Mouse (Mus musculus): ENCODE measurements around the gene Gstk1.

Gene Gstk1

GRCm38 (mm10) chr6:42276151-42276550 lies 30.4 kb downstream of the Gstk1 start:
- no peak for DNase-seq

DNA sequence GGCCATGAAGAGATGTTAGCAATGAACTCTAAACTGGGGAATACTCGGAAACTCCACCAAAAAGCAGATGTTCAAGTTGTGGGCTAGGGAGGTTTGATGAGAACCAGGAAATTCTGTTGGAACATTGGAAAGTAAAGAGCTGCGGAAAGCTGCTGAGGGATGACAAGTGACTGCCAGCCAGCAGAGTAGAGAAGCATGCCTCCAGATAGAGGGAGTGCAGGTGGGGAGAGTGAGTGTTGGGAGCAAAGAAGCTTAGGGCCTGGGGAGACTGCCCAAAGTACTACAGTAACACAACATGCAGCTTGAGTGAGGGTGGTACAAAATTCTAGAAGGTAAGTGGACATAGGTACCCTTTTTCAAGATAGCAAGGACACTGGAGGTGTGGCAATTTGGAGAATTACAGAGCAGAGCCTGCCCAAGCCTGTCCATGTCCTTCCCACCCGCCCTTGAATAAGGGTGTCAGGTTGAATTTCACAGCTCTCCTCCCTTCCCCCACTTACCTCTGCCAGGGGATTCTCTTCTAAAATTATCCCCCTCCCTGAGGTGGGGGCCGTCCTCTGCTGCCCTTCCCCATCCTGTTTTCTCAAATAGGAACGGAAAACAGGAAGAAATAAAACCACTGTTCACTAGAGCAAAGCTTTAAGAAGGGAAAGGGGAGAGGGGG lies 37.3 kb downstream of the Gstk1 start:
- DNase-seq, result no peak

DNA sequence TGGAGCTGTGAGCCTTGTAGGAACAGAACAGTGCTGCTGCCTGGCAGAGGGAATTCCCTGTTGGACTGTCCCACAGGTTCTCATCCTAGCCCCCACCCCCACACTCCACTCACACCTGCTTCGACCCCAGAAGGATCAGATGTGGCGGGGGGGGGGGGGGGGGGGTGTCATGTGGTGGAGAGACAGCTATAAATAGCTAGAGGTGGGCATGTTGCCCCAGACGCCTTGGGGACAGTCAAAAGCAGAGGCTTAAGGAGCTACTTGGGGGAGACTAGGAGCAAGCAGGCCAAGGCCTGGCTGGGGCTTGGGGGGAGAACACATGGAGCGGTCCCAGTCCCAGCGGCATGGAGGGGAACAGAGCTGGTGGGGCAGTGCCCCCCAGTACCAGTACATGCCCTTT lies 40.7 kb downstream of the Gstk1 start, which contains the start of gene Clcn1:
Gene Clcn1 (plus strand): TSS at position 238 of the 400 bp plus-strand sequence.
- no peak for DNase-seq

DNA sequence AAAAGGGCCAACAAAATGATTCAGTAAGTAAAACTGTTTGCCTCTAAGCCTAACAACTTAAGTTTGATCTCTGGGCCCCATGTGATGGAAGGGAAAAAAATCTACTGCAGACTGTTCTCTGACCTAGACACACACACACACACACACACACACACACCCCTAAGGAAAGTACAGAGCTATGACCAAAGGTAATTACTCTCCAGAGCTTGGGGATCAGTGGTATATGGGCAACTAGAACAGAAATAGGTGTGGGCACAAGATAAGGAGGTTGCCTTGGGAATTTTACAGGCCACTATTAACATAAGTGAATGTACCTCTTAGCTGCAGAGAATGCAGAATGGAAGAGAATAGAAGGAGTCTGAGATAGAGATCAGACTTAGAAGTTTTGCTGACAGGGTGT lies 41.8 kb downstream of the Gstk1 start:
- no peak for DNase-seq

DNA sequence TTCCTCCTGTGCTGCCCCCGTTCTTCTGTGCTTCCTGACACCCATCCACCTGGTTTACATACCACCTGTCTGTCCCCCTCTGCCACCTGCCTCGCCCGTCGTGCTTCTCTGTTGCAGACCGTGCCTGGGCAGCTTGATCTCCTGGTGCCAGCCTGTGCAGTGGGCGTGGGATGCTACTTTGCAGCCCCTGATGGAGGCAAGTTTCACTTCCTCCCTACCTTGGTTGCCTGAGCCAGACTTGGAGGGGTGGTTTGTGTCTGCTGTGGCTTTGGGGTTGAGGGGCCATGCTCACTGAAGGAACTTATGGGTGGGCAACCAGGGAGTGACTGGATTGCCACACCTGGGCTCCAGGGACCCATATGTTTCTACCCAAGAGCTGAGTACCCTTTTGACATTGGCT lies 47.6 kb downstream of the Gstk1 start:
- DNase-seq, result no peak

DNA sequence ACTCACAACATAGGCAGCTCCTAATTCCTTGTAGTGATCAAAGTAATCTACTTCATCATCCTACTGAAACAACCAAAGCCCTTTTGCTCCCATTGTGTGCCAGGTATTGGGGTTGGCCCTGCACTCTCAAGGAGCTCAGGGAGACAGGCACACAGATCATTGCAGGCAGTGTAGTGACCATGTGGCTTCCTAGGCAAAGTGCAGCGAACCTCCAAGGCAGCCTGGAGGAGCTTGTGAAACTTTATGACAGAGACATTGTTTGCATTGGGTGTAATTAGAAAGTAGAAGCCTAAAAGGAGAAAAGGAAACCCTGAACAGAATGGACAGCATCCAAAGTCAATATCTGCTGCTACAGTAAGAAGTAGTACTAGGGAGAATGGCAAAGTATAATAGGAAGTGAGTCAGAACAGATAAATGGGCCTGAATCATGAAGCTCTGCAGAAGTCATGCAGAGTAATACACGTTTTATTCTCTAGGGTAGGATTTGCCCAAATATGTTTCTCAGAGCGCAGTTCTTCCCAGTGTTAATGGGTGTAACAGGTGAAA lies 49.9 kb downstream of the Gstk1 start:
- DNase-seq, result no peak

DNA sequence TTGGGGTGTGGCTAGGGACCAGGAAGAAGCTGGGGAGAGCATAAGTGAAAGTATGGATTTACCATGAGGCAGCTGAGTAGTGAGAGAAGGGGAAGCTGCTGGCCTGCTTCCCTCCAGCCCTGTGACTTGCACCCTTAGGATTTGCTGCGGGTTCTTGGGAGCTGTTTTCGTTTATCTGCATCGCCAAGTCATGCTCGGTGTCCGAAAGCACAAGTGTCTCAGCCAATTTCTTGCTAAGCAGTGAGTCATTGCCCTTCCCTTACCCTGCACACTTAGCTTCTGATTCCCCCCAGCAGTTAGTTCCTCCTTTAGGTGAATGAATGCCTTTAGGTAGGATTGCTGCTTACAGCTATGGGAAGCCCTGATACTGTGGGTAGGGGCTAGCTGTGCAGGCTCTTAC lies 53.6 kb downstream of the Gstk1 start:
- no peak for DNase-seq

Measured in layer of hippocampus, adult 9-11 months (tissue).